Mouse (Mus musculus): ENCODE measurements at regions not wholly inside any gene's neighbourhood (a gene's known extent, or its start where the extent isn't known, plus 50 kb on each side); places are given as distances from the start of the nearest gene placed in this dataset.
"Not testable (repeated sequence)": the region's sequence is repeated elsewhere in the genome, so short reads cannot be mapped to it uniquely, and the experiment has no call there.

DNA sequence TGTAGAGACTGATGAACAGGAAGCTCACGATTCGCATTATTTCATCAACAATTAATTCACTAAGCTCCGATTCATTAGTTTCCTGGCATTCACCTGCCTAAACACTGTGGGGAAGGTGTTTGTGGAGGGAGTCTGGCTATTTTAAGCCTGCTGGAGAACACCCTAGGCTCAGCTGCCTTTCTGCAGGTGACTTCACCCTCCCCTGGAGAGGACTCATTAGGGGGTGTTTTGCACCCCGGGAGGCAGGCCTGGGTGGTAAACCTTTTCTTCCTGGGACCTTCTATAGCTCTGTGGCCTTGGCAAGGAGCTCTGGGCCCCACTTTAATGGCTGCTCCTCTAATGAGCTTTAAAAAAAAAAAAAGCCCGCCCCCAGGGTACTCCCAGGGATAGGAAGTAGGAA, 55.4 kb upstream of the Bnc1 start:
- no peak for DNase-seq

DNA sequence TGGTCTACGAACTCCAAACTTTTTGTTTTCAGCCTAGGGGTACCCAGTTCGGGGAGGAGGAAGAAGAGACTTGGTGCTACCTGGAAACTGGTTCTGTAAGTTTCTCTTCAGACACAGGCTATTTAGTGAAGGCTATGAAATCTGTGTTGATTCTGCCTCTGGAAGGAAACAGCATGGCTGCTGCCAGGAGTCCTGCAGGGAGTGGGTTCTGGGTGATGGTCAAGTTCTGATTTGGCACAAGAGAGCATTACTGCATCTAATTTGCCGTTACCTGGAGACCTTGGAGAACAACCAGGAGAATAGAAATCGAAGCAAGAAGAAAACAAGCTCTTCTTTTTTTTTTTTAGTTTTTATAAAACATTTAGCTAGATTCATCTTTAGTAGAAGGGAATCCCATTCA, 61.3 kb upstream of the Bnc1 start:
- DNase-seq: peak; percentile 4 to 8

DNA sequence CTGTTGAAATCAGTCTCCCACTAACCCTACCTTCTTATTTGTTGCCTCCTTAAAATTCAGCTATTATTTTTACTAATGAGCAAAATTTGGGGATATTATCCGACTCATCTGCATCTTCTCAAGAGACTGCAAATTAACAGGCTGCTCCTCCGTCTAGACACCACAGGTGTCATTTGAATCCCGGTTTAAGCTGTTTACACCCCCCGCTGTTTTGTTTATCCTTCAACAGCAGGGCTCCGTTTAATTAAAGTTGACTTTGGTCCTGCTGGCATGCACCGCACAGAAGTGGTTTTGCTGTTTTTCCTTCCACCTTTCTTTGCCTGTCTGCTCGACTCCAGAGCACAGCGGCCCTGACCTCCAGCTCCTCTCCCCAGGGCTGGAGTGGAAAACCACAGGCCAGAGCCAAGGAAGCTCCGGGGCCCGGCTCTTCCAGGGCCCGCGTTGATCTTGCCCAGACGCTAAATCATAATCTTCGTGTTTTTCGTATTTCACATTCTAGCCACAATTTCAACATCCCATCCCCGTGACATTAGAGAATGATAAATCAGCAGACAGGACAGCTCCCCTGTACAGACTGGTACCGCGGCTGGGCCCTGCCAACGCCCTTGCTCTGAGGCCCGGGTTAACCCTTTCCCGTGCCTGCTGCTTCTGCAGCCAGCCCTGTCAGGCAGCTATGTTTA, 64.6 kb upstream of the Bnc1 start:
- DNase-seq: peak in 1 of 2 experiments; percentile 2

DNA sequence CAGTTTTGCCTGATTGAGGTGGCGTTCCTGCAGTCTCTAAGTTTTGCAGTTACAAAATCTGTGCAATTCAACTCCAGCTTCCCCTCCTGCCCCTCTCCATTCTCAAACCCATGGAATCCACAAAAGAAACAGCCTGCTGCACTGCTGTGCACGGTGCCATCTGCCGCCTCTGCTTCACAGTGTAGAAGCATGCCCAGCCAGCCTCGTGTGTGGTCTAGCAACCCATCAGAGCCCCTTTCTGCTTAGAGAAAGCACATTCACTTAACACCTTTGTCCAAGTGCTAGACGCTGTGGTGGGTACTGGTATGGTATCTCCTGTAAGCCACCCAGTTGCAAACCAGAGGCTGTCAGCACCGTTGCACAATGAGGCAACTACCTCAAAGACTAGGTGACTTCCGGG, 71.3 kb upstream of the Bnc1 start:
- no peak for DNase-seq

DNA sequence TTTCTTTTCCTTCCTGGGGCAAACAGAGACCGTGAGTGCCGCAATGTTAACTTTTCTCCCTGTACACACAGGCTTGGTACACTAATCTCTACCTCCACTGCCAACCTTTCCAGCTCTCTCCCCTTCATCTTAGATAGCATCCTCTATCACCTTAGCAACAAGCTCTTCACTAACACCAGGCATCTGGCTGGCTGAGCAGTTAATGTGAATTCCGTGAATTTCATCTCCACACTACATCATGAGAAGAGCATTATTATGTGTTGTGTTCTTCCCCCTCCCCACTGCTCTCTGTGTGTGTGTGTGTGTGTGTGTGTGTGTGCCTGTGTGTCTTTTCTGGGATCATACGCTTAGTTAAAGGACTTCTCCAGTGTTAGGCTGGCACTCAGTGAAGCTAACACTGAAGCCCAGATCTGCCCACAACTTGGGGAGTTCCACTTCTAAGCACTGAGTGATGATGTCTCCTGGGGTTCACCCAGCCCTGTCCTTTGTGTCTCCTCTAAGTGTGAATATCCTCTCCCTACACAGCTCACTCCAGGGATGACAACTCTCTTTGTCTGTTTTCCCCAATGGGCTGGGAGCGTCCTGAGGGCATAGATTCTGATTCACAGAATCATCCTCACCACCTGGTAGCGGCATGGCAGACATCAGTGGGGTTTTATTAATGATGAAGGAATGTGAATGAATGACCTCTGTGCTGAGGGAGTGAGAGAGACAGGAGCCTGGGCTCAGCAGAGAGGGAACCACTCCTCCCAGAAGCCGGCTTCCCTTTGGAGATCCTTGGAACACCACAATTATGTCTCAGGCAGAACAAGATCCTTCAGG, 77.7 kb upstream of the Bnc1 start:
- DNase-seq: no peak

DNA sequence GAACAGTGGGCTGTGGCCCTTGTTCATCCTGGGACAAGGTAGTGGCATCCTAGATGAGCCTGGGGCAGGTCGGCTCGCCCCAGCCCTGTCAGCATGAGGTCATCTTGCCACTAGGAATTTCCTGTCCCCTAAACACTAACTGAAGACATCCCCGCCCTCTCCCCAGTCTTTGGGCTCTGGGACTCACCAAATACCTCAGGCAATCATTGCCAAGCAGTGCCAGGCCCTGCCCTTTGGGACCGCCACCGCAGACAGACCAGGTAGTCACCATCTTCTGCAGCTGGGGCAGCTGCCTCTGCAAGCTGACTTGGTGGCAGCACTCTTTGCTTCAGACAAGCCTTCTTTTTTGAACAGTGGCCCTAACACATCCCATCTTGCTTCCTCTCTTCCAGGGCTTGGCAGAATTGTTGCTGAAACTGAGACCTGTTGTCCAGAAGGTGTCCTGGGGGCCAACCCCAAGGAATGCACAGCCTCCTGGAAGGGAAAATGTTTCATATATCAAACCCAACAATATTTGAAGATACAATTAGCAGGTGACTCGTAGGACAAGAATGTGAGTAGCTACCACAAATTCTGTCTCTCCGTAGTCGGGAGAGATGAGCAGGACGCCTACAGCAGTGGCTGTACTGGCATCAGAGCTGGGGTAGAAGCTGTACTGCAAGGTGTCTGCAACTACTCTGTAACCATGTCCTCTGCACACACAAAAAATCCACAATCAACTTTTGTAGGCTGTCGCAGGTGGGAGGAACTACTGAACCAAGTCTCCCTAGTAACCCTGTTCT, 79.0 kb upstream of the Bnc1 start:
- no peak for DNase-seq

DNA sequence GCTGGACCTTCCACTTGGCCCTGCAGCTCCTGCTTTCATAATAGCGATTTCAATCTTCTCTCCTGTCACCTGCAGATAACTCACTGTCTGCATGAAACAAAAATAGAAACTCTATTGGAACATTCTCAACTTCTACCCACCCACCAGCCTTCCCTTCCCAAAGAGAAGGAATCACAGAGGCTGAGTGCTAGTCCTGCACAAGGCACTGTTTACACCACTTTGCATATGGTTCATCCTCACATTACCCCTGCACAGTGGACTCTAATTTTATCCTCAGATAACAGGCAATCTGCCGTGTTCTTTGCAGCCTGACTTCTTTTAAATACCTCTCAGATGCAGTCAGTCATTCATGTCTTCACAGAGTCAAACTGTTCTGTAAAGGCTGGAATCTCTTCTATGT, 83.3 kb upstream of the Bnc1 start:
- no peak for DNase-seq

DNA sequence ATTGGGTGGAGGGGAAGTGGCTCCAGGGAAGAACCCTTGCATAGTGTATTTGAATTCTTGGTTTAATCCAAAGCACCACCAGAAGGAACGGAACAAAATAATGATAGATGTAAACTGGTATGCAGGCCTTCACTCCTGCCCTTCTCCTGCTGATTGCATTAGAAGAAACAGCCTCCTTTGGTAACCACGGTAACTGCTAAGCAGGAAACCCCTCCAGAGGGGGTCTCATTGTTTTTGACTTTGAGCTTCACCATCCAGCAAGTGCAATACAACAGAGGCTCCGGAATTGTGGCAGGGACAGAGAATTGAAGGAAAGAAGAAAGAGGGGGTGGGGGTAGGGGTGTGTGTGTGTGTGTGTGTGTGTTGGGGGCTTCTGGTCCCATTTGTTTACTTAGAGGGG, 89.8 kb upstream of the Bnc1 start:
- no peak for DNase-seq

DNA sequence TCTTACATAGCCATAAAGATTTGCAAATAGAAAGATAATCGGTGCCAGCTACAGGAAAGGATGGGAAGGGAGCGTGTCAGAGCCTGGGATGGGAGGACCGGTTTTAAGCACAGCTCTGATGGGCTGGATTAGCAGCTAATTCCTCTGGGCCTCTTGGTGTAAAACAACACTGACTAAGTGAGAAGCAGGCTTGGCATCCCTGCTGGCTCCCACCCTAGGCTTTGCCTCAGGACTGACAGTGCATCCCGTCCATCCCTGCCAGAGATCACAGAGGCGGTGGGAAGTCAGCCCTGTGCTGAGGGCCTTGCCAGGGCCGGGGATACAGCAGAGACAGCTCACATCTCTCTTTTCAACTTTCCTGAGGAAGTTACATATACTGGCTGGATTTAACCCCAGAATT, 90.8 kb upstream of the Sh3gl3 start:
- DNase-seq: no peak

DNA sequence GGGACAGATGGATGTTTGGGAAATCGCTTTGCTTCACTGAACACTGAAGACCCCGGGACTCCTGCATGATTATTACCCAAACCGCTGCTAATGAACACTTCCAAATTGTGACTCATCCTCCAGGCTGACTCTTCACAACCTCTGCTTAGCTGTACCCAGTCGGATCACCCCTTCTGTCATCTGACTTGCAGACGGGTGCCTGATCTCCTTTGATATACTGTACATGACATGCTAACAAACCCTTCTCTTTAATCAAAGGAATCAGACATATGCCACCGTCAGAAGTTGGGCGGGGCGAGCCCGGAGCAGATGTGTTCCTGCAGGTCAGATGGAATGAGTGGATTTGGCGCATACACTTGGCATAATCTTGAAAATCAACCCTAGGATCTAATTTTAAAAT, 89.2 kb upstream of the Sh3gl3 start:
- no peak for DNase-seq

DNA sequence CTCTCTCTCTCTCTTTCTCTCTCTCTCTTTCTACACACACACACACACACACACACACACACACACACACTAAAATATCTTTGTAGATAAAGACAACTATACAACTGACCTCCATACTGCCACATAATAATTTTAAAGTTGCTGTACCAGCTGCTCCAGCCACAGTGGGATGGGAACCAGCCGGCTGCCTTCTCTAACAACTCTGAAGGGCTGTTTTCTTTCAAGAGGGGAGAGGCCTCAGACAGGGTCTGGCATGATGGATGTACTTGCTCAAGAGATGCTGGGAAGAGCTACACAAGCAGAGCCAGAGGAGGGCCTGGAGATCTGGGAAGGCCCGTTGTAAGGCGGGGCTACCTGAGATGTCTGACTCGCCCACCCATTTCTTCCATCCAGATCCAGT, 88.4 kb upstream of the Sh3gl3 start:
- DNase-seq: no peak

DNA sequence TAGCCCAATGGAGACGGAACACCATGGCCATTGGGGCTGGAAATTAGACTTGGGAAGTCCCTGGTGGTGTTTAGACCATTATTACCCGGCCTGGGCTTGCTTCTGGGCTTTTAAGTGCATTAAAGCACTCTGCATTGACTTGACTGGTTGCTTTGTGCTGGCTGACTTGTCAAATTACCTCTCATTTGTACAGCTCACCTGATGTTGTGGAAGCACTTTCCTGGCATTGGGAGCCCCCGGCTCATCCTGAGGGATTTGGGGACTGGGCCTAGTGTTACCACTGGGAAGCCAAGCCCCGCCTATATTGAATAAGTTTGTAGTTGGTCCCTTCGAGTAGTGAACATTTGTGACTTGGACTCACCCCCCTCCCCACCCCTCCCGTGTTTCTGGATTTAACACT, 75.5 kb upstream of the Sh3gl3 start:
- DNase-seq: no peak

DNA sequence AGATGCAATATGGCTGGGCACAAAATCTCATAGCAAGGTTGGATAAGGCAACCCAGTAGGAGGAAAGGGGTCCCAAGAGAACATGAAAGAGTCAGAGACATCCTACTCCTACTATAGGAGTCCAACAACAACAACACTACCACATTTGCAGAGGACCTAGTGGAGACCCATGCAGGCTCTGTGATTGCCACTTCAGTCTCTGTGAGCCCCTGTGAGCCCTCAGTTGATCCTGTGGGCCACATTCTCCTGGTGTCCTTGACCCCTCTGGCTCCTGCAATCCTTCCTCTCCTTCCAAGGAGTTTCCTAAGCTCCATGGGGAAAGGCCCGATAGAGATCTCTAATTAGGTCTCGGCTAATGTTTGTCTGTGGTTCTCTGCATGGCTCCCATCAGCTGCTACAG, 72.3 kb upstream of the Sh3gl3 start:
- DNase-seq: no peak

DNA sequence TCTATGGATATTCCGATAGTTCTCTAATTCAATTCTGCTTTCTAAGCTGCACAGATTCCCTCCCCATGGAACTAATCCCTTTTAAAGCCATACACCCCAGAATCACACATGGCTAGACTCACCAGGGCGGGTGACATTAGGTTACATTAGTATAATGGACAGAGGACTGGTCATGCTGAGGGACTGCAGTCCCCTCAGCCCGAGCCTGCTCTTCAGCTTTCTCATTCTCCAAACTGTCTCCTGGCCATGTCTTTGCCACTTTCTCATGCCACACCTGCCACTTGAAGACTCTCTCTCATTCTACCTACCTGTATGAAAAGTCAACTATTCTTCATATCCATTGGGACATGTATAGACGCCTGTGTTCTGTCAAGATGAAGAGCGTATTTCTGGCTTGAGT, 68.0 kb upstream of the Sh3gl3 start:
- no peak for DNase-seq

DNA sequence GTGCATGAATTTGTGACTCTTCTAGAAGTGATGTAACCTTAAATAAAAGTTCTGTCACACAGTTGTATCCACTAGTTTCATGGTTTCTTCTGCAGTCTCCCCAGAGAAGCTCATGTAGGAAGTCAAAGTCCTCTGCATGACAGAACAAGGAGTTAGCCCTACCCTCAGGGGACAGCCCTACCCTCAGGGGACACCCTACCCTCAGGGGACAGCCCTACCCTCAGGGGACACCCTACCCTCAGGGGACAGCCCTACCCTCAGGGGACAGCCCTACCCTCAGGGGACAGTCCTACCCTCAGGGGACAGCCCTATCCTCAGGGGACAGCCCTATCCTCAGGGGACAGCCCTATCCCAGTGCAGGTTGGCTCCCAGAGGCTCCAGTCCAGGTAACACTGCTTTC, 64.5 kb upstream of the Sh3gl3 start:
- not testable (repeated sequence) for DNase-seq

DNA sequence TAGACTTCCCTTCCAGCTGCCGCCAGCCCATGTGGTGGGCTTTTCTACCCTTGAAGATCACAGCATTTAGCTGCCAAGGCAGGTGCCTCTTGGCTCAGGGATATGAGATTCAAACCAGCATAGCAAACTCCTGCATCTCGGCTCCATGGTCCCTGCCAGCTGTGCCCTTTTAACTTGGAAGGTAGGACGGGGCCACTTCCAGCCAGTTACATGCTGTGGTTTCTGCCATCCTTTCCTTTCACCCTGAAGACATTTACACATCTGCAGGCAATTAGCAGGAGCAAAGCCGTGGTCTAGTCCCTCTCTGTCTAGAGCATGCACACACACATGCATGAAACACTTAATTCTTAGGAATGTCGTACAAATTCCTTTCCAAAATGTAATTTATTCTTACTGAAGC, 64.1 kb upstream of the Sh3gl3 start:
- DNase-seq: no peak

DNA sequence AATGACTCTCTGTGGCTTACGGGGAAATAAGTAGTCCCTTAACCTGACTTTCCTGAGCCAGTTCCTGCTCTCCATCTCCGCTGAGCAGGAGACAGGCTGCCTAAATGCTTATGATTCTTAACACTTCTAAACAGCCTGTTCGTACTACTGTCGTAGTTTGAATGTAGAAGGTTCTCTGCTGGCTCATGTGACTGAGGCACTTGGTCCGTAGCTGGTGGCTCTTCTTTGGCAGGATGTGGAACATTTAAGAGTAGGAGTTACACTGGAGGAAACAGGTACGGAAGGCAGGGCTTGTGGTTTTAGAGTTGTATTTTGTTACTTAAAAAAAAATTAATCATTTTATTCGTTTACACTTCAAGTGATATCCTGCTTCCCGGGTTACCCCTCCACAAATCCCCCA, 63.7 kb upstream of the Sh3gl3 start:
- no peak for DNase-seq

DNA sequence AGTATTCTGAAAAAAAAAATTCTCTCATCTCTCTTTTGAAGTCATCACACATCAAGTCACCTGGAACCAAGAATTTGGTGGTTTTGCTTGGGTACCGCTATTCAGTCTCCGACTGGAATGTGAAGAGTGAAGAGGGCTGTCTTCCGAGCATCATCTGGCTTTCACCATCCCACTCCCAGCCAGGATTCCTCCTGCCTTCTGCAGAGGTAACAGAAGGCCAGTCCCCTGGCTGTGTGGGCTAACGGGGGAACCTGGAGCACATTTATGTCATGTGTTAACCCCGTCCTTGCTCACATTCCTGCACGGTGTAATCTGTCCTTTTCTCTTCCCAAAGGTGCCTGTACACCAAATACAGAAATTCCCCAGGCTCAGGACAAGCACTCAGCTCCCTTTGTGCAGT, 61.6 kb upstream of the Sh3gl3 start:
- DNase-seq: no peak

DNA sequence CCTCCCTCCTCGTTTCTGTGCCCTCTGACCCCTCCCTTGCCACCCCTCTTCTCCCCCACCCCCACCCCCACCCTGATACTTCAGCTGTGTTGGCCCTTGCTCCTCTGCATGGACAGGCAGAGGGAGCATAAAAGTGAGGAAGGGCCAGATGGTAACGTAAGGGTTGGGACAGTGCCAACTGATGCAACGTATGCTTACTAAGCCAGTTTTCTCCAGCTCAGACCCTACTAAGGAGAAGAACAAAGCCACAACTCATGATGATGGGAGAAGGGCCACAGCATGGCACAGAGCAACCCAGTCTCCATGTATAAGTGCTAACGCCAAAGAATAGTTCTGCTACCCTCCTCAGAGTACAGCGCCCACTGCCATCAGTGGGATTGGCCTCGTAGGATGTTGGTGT, 58.0 kb upstream of the Sh3gl3 start:
- DNase-seq: no peak

DNA sequence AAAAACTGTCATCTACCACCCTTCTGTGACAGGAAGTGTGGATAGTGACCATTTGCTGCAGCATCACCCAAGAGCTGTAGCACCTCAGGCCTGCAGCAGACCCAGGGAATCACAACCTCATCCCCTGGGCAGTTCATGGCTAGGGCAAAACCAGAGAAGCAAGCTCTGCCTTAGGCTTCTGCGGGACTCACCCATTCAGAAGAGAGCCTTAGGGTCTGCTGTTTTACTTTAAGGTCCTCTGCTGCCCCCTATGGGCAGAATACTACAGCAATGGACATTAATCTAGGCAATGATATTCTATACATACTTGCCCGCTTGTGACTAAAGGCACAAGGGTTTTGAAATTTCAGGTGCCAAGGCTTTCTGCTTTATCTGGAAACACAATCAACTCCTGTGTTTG, 54.4 kb upstream of the Sh3gl3 start:
- peak; percentile 55 to 73 for DNase-seq

DNA sequence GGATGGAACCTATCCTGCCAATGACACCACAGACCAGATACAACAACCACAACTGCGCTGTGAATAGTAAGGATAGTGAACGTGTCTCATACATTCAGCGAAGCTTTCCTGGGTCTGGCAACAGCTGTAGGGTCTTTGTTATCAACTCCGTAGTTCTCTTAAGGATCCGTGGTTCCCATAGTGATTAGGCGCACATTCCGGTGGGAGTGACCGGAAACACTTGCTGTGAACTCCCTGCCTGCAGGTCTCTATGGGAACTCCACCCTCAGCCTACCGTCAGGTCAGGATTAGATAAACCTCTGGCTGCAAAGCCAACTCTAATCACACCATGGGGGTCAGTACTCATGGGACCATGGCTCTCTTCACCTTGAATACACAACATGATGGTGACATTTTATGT, 53.8 kb upstream of the Sh3gl3 start:
- DNase-seq: no peak

DNA sequence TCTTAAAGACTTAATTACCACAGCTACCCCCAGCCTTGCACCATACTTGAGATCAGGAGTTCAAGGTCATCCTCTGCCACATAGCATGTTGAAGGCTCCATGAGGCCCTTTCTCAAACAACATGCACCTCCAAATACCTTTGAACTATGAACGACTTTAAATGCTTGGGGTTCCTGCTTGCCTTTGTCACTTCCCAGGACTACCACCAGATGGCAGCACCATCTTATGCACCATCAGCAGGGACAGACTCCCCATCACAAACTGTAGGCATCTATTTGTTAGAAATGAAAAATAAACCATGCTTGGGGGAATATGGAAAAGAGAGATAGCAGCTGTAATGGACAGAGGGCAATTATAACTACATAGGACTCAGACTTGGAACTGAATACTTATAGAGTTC, 51.9 kb upstream of the Sh3gl3 start:
- DNase-seq: peak; percentile 60 to 75
